Mouse (Mus musculus) kidney, embryonic 14.5 days (tissue): ENCODE data around the gene Sertad2. TPM values are rescaled to one million over a fixed set of nuclear protein-coding genes. Genes with fewer than 3 reads are reported as not detected.

Experiments used
- ATAC-seq: fragments of 200-750 bp; cut with Nextera tagmentation; 2 replicates; pipeline ENCODE4 v1.8.0; 2017; ENCODE audit warnings: moderate number of reproducible peaks, mild to moderate bottlenecking, moderate TSS enrichment, moderate library complexity; ENCODE audit not compliant: low FRiP score, low TSS enrichment
- H3K27ac ChIP-seq: fragments of 300-500 bp; sonication (generic); 2 replicates; pipeline ENCODE4 v1.5.1; 2014; ENCODE audit warnings: low read depth, mild to moderate bottlenecking, low read length, moderate library complexity, mixed read lengths
- H3K27me3 ChIP-seq: fragments of 300-500 bp; sonication (generic); 2 replicates; pipeline ENCODE4 v1.6.1; 2014; ENCODE audit warnings: mild to moderate bottlenecking, low read length; ENCODE audit not compliant: control insufficient read depth, insufficient read depth
- H3K36me3 ChIP-seq: fragments of 300-500 bp; sonication (generic); 2 replicates; pipeline ENCODE4 v1.6.1; 2014; ENCODE audit warnings: low read length, mixed read lengths; ENCODE audit not compliant: control insufficient read depth, insufficient read depth
- H3K4me1 ChIP-seq: fragments of 300-500 bp; sonication (generic); 2 replicates; pipeline ENCODE4 v1.6.1; 2014; ENCODE audit warnings: low read length, mixed read lengths; ENCODE audit not compliant: control insufficient read depth, insufficient read depth
- H3K4me2 ChIP-seq: fragments of 300-500 bp; sonication (generic); replicated peaks from 2 replicates; pipeline ENCODE4 v1.6.1; 2014; ENCODE audit warnings: low read depth, mild to moderate bottlenecking, low read length
- H3K4me3 ChIP-seq: fragments of 300-500 bp; sonication (generic); 2 replicates; pipeline ENCODE4 v1.5.1; 2014; ENCODE audit warnings: mild to moderate bottlenecking, low read length
- H3K9ac ChIP-seq: fragments of 300-500 bp; sonication (generic); 2 replicates; pipeline ENCODE4 v1.6.1; 2014; ENCODE audit warnings: low read depth, mild to moderate bottlenecking, low read length, moderate library complexity
- H3K9me3 ChIP-seq: fragments of 300-500 bp; sonication (generic); 2 replicates; pipeline ENCODE4 v1.6.1; 2016; ENCODE audit warnings: low read length; ENCODE audit not compliant: control insufficient read depth
- WGBS: fragments of 180-500 bp; shearing (Covaris S2); extraction: QIAGEN DNeasy Blood & Tissue Kit; methylation state at CpG from one replicate; pipeline ENCODE4 v1.1.7; 2014; 5-methylcytosine and 5-hydroxymethylcytosine counted together
- polyA plus RNA-seq: library from polyadenylated mRNA; unstranded; fragments of >200 nt; fragmentation: Nextera tagmentation; extraction: Ambion mirVana; gene quantifications from 2 replicates; pipeline ENCODE4 v1.2.1, GENCODE M21; 2014

Gene Sertad2
- polyA plus RNA-seq, 1 experiment from 2014 or later = 34.9 TPM

DNA sequence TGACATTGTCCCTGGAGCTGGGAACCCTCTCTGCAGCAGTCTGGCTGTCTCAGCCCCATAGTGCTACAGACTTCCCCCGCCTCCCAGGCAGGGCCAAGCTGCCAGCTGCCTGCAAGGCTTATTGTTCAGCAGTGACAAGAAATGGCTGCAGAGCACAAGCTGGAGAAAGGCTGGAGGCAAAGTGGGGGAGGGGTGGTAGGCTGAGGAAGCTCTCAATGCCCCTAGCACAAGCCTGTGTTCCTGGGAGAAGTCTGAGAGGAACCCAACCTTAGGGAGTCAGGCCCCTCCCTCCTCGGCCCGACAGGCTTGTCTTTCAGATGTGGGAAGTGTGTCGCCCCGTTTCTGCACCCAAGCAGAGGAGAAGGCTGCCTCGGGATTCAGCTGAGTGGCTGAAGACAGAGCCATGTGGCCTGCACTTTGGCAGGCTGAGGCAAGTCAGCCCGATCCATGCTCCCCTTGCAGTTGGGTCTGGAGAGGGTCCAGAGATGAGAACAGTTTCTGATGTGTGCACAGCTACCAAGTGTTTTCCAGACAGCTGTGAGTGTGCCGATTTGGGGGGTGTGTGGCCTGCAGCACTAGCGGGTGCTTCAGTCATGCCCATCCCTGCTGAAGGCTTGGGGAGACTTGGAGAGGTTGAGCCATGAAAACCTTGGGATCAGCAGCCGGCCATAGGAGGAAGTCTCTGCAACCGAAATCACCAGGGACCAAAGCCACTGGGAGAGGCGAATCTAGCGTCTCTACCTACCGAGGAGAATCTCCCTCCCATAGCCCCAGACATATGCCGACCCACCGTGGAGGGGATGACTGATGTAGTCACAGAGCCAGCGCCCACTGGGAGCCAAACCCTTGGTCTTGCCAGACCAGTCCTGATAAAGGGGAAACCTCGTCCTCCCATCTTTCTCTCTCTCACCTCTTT is 113.0 kb downstream of the Sertad2 start:
- Histone ChIP-seq H3K9ac (peak overlapping the region; percentile 12; the same call in 1 of the 2 replicates), H3K36me3 (0 out of 2 replicates have a peak, but pooled peaks cover 2% of the 10 kb centered on the region), H3K27ac (peak overlapping the region; percentile 77), H3K4me3 (peak overlapping the region; percentile 16; the same call in 1 of the 2 replicates), H3K4me1 (peaks cover 20% of the 10 kb centered on the region), H3K4me2 (peak overlapping the region; percentile 27), H3K27me3 (no peaks in the 10 kb centered on the region), H3K9me3 (no peaks in the 10 kb centered on the region)
- WGBS = 28% methylated on average over 18 of the region's 18 CpGs
- ATAC-seq = peak; percentile 77

DNA sequence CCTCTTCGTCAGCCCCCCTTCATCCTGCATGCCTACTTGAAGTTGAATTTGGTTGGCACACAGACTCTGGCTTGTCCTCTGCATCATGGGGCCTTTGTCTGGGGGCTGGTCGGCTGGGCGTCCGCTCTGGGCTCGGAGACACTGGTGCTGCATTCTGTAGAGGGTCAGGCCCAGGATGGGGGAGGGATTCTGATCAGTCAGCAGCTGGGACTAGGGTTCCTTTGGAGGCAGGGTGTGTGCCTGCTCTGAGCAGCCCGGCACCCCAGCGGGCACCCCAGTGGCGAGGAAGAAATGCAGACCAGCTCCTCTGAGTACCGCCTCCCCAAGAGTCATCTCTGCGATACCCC is 113.6 kb downstream of the Sertad2 start:
- Histone ChIP-seq H3K4me1 (peaks cover 20% of the 10 kb centered on the region), H3K27me3 (no peaks in the 10 kb centered on the region), H3K4me3 (no peak overlapping the region), H3K9ac (peak overlapping the region; percentile 12; the same call in 1 of the 2 replicates), H3K36me3 (0 out of 2 replicates have a peak, but pooled peaks cover 2% of the 10 kb centered on the region), H3K27ac (peak overlapping the region; percentile 77; the same call in 1 of the 2 replicates), H3K9me3 (no peaks in the 10 kb centered on the region), H3K4me2 (peak overlapping the region; percentile 27)
- ATAC-seq = no peak
- WGBS = 39% methylated on average over 10 of the region's 10 CpGs

DNA sequence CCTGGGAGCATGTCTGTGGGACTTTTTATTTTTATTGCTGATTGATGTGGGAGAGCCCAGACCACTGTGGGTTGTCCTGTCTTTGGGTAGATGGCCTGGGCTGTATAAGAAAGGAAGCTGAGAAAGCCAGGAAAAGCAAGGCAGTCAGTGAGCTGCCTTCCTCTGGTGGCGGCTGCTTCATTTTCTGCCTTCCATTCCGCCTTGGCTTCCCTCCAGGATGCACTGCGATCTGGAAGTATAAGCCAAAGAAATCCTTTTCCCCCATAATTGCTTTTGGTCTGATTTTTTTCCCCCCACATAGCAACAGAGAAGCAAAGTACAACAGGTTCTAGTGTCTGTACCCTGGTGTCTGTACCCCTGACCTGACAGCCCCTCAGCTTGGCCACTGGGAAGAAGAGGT is 116.0 kb downstream of the Sertad2 start:
- no peaks in the 10 kb centered on the region for H3K27me3 ChIP-seq
- no peak overlapping the region for H3K9ac ChIP-seq
- no peaks in the 10 kb centered on the region for H3K36me3 ChIP-seq
- peaks cover 20% of the 10 kb centered on the region for H3K4me1 ChIP-seq
- 80% methylated on average over 3 of the region's 3 CpGs for WGBS
- H3K27ac ChIP-seq = no peak overlapping the region
- no peak overlapping the region for H3K4me2 ChIP-seq
- H3K4me3 ChIP-seq = no peak overlapping the region
- ATAC-seq = no peak
- no peaks in the 10 kb centered on the region for H3K9me3 ChIP-seq

DNA sequence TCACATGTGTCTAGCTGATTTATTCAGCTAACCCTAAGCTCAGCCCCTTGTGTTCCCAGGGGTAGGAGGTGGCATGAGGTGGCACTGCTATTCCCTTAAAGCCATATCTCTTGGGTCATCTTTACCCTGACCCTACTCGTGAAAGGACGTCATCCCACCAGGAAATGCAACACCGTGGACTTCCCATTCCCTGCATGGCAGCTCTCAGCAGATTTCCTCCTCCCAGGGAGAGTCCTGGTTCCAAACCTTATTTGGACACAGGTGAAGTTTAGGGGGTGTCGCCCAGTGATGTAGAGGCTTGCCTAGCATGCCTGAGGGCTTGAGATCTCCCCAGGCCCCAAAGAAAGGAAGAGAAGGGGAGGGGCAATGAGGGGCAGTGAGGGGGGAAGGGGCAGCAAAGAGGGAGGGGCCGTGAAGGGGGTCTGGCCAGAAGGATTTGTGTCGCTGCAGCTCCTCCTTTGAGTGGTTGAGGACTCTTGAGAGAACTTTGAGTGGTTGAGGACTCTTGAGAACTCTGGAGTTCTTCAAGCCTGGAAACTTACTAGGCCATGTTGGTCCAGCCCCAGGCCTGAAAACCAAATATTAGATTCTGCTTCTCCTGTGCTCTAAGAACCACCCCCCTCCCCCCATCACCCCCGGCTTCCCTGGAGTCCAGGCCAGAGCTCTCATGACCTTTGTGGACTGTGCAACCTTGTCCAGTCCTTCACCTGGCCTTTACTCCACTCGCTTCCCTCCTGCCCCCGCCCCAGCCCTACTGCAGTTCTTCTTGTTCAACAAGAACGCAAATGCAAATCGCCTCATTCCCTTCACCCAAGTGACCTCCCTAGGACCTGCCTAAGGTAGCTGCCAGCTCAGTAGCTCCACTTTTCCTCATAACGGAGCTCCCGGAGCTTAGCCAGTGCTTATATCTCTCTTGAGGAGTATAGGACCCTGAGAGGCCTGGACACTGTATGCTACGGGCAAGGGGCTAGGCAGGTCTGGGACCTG is 117.4 kb downstream of the Sertad2 start:
- 81% methylated on average over 14 of the region's 14 CpGs for WGBS
- Histone ChIP-seq H3K4me1 (peaks cover 15% of the 10 kb centered on the region), H3K27ac (no peak overlapping the region), H3K9ac (no peak overlapping the region), H3K4me2 (no peak overlapping the region), H3K36me3 (no peaks in the 10 kb centered on the region), H3K27me3 (no peaks in the 10 kb centered on the region), H3K4me3 (no peak overlapping the region), H3K9me3 (no peaks in the 10 kb centered on the region)
- no peak for ATAC-seq

DNA sequence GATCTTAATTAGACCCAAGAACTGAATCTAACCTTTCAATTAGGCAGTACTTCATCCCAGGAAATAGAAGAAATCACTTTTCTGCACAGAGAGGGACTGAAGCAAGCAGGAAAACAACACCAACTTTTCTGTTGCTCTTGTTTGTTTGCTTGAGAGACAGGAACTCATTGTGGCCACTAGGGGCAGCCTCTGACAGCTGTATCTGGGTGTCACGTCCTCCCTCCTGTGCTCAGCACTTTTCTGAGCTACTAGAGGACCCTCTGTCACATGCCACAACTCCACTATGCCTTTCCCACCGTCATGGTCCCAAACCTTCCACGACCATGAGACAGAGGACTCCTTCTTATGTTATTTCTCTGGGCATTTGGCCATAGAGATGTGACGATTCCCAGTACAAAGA is 118.6 kb downstream of the Sertad2 start:
- H3K9ac ChIP-seq = no peak overlapping the region
- WGBS = 51% methylated on average over 4 of the region's 4 CpGs
- no peak for ATAC-seq
- H3K4me2 ChIP-seq = no peak overlapping the region
- H3K27me3 ChIP-seq = no peaks in the 10 kb centered on the region
- H3K4me3 ChIP-seq = no peak overlapping the region
- H3K27ac ChIP-seq = no peak overlapping the region
- H3K36me3 ChIP-seq = no peaks in the 10 kb centered on the region
- H3K9me3 ChIP-seq = no peaks in the 10 kb centered on the region
- H3K4me1 ChIP-seq = peaks cover 2% of the 10 kb centered on the region

DNA sequence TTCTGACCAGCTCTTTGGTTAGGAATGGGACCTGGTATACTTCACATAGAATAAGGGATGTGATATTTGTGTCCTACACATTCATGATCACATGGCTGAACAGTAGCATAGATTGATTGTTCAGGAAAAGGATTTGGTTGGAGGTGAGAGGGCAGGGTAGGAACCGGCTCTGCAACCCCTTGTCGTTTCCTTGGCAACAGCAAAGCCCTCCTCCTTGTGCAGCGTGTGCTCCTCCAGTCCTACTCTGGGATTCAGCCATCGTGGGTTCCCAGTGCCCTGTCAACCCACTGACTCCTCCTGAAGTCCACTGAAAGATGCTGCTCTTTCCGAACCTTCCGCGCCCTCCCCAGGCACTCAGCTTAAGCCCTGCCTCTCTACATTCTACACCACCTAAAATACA is 119.8 kb downstream of the Sertad2 start:
- ATAC-seq = no peak
- 63% methylated on average over 7 of the region's 7 CpGs for WGBS
- no peak overlapping the region for H3K4me2 ChIP-seq

DNA sequence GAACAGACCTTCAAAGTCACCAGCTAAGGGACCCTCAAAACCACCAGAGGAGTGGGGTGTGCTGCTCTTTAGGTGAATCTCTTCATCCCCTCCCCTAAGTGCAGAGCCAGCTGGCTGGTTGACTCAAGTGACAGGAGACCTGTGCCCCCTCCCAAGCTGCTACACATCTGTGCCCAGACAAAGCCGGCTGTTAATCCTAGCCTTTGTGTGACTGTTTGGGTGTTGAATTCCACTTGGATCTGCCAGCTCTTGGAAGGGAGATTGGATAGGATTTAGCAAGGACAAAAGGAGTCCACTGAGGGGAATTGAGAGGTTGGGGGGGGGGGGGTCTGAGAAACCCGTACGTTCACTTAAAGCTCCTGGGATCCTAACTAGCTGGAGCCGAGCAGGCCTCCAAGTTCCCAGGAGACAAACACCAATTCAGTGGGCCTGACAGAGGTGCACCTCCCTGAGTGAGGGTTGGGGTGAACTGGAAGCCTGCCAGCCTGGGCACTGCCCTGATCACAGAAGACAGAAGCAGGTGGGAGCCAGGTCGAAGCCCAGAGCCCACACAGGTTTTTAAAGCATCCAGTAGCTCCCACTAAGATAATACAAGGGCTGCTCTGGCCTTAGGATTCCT is 120.6 kb downstream of the Sertad2 start:
- Histone ChIP-seq H3K4me1 (0 out of 2 replicates have a peak, but pooled peaks cover under 1% of the 10 kb centered on the region), H3K9me3 (no peaks in the 10 kb centered on the region), H3K9ac (no peak overlapping the region), H3K27me3 (no peaks in the 10 kb centered on the region), H3K4me3 (no peak overlapping the region), H3K27ac (no peak overlapping the region), H3K36me3 (no peaks in the 10 kb centered on the region), H3K4me2 (no peak overlapping the region)
- ATAC-seq = no peak
- 32% methylated on average over 5 of the region's 5 CpGs for WGBS

More for the DNA sequence above, 119.8 kb downstream of the Sertad2 start:
- no peak overlapping the region for H3K27ac ChIP-seq
- H3K4me1 ChIP-seq = no peaks in the 10 kb centered on the region
- no peaks in the 10 kb centered on the region for H3K9me3 ChIP-seq
- no peaks in the 10 kb centered on the region for H3K27me3 ChIP-seq
- H3K9ac ChIP-seq = no peak overlapping the region
- H3K36me3 ChIP-seq = no peaks in the 10 kb centered on the region
- no peak overlapping the region for H3K4me3 ChIP-seq

DNA sequence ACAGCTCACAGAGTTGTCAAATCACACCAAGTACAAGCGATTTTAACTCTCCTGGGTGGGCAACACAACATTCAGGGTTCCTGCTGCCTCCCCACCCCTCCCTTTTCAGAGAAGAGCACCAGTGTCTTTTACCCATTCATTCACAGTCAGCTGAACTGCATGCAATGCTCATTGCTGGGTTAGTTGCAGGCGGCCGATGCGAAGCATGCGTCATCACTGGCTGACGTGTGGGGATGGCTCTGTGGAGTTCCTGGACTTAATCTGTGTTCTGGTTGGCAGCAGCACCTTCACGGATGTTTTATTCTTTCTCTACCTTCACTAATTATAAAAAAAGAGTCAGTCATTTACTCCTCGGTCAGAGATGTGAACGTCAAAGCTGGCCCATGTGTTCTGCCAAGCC is 121.8 kb downstream of the Sertad2 start:
- 87% methylated on average over 9 of the region's 9 CpGs for WGBS
- Histone ChIP-seq H3K4me2 (no peak overlapping the region), H3K36me3 (no peaks in the 10 kb centered on the region), H3K9ac (no peak overlapping the region), H3K4me1 (0 out of 2 replicates have a peak, but pooled peaks cover 6% of the 10 kb centered on the region), H3K4me3 (no peak overlapping the region), H3K27me3 (no peaks in the 10 kb centered on the region), H3K27ac (no peak overlapping the region), H3K9me3 (no peaks in the 10 kb centered on the region)
- ATAC-seq = no peak
